Mouse (Mus musculus) spleen, postnatal 10 days (tissue): ENCODE measurements around the gene Ccp110.
A peak's percentile ranks its signal among the peaks of the same experiment; 100 is the strongest.

Source experiments
- DNase-seq, 2 experiments: peaks; one replicate each; pipeline ENCODE4 v3.0.0; 2021 to 2022; ENCODE audit warnings: low spot score in 2 of 2

Ccp110 gene

DNA sequence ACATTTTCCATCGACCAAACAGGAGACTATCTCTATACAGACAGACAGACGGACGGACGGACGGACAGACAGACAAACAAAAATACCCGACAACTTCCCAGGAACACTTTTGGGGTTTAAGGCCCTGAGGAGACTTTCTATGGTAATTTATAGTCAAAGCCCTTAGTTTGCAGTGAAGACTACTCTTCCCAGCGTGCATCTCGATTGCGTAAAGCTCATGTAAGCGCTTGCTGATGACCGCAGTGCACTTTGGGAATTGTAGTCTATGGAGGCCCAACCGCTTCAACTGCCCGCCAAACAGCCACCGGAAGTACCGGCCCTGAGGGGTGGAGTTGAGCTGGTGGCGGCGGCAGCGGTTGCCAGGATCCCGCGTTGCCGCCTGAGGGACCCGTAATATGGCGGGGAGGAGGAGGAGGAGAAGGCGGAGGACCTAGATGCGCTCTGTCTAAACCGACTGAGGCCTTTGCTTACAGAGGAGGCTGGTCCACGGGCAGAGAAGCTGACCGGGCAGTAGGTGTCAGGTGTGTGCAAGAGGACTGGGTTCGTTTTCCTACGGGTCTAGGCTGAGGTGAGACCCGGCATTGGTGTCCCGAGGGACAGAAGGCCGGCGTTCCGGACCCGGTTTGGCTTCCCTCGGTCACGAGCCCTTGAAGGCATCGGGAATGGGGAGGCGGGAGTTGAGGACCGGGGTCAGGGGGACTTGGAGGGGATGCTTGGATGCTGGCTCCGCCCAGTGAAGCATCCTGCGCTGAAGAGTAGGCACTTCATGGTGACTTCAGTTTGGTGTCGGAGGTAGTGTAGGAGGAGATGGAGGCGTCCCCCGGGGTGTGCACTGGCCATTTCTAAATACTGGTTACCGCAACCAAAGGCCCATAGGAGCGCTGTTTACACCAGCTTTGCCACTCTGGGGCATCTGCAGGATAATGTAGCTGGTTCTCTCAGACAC is at the start of gene Ccp110:
Gene Ccp110 (plus strand): TSS at position 325 of the 946 bp plus-strand sequence.
- DNase-seq: peak; percentile 84 to 94

DNA sequence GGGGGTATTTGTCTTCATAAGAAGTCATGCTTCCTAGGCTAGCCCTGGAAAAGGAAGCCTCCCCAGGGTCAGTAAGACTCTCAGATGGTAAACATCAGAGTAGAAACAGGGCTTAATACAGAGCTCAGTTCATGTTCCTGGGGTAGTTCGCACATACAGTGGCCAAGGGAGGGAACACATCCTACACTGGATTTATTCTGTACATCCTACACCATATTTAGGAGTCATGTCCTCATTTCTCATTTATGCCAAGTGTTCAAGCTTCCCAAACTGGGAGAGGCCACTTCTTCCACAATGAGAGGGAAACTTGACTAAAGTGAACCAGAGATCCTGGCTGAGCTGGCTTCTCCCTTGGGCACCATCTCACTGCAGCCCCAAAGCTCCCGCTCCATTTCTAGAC is 44.6 kb upstream of the Ccp110 start:
- no peak for DNase-seq

DNA sequence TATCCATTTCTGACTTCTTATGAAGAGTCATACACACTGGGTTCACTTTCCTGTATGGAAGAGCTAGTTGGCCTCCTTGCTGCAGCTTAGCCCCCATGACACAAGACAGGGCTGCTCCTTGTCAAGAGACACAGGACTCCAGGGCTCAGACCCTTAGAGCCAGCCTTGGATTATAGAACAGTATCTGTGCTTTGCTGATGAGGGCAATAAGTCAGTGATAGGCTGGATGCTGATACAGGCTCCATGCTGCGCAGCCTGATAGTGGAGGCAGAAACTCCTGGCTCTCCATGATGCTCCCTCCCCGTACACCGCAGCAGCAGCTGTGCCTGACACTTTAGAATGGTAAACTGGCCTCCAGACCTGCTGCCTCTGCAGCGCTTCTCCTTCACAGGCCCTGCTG is 42.2 kb upstream of the Ccp110 start:
- DNase-seq: no peak

DNA sequence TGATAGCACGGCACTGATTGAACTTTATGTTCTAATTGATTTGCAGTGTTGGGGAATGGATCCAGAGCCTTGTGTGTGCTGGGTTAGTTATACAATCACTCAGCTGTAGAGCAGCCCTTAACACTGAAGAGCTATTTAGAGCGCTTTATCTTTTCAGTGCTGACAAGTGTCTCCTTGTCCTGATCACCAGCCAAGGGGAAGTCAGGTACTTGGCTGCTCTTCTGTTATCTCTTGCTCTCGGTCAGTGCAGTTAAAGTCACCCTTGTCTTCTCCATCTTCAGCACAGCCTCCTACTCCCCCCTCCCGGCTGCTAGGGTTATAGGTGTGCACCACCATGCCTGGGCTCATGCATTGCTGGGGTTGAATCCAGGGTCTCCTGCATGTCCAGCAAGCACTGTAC is 35.5 kb upstream of the Ccp110 start:
- DNase-seq: no peak

DNA sequence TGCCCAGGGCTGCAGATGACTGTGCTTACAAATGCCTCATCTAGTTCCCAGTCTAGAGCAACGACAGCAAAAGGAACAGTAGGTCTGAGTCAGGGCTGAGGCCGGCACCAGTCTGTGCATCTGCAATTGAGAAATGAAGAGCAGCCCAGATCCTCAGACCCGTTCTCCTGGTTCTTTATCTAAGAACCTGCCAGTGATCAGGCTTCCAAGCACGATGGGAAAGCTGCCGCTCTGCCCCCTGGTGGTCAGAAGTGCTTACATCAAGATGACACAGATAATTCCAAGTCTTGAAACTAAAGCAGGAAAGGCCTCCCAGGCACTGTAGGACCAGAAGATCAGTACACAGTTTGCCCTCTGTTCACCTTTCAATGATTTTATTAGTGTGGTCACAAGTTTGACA is 24.2 kb upstream of the Ccp110 start:
- DNase-seq: peak; percentile 40 to 77

DNA sequence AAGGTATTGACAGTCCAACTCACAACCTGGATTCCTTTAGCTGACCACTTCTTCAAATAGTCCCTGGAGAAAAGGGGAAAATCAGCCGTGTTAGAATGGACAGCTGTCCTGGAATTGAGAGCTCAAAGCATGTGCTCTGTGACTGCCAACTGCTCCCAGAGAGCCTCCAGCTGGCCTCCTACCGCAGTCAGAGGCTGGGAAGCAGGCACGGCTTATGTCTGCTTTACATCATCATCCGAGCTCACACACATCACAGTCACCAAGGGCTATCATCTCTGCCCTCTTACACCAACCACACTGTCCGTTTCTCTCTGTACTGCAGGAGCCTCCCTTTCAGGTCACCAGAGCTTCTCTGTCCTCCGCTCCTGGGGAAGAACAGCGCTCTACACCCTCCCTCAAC is 23.3 kb upstream of the Ccp110 start:
- DNase-seq: no peak

DNA sequence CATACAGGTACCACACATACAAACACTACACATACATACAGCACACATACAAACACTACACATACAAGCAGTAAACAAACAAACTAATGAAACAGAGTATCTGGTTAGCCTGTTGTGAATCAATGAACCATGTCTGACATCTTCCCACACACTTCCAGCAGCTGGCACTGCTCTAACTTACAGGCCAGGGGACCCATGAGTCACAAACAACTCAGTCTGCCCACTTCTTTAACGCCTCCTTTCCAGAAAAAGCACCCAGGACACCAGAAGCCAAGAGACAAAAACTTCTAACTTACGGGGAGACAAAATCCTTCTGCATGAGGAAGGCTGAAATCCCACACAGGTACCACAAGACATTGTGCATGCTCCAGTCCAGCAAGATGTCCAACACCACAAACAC is 21.1 kb upstream of the Ccp110 start:
- no peak for DNase-seq

DNA sequence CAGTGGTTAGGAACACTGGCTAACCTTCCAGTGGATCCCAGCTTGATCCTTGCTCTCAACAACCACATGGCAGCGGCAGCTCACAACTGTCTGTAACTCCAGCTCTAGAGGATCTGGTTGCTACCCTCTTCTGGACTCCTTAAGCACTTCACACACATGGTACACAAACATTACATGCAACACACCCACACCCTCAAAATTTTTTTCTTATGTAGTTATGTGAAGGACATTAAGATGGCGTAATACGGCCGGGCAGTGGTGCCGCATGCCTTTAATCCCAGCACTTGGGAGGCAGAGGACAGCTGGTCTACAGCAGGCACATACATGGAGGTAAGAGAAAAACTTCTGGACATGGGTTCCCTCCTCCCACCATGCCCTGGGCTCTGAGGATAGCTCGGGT is 16.2 kb upstream of the Ccp110 start:
- DNase-seq: no peak

DNA sequence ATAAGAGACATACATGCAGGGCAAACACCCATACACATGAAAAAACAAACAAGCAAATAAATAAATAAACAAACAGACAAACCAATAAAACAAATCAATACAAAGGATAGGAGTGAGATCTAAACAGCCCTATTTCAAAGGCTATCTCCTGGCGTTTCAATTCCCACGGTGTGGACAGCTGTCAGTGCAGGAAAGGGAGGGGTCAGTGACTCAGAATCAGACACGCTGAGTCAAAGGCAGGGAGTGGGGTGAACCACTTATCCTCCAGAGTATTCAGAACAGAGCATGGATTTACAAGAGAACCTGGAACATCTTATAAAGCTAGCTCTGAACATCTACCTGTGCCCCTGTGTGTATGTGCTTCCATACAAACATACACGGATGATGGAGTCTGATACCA is 15.2 kb upstream of the Ccp110 start:
- no peak for DNase-seq

DNA sequence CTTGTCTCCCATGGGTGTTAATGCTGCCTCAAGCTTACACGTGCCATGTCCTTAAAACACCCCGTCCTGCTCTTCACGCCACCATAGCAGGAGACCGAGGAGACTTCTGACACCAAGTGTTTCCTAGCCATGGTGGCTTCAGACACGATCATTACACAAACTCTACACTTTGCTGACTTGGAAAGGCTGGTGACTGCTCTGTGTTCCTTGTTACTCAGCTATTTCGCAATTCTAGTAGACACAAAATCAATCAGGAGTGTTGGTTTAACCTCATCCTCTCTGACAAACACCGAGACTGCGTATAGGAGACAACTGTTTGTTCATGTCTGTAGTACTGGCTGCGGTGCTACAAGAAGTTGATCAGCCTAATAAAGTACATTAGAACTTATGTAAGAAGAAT is 13.5 kb upstream of the Ccp110 start:
- DNase-seq: no peak

DNA sequence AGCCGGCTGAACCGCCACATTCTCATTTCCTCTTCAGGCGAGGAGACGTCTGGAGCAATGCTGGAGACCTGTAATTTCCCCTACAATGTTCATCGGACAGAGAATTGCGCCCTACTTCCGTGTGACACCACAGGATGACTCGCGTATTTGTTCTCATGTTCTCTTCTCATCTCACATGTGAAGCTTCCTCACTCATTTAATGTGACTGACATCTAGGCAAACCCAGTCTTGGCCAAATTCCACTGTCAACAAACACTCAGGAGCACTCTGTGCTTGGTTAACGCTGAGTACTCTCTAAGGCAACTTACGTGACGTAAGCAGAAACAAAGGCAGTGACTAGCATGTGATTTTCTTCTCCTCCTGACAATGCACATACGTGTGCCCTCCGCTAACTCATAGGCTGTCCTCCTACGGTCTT is 9.2 kb upstream of the Ccp110 start:
- no peak for DNase-seq

DNA sequence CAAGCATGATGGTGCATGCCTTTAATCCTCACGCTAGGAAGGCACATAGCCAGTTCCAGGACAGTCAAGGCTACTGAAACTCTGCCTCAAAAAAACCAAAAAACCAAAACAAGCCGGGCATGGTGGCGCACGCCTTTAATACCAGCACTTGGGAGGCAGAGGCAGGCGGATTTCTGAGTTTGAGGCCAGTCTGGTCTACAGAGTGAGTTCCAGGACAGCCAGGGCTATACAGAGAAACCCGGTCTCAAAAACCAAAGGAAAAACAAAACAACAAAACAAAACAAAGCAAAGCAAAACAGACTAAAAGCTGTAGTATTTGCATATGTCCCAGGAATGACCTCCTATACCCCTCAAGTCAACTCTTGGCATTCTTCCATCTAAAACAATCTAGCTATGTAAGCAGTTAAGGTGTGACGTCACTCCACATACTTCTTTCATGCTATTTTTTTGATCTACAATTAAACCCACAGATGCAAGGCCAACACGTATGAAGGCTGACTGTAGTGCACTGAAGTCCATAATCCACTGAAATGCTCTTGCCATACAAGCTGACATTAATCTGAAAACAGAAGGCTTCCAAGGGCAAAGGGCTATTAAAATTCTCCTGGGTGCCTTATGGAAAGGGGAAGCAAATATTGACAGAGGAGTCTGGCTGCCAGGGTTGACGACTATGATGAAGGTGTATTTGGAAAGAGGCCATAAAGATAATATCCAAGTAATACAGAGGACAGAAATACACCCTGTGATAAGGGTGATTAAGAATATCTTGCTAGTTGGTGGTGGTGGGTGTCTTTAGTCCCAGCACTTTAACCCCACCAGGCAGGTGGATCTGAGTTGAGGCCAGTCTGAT is 8.1 kb upstream of the Ccp110 start:
- DNase-seq: no peak

DNA sequence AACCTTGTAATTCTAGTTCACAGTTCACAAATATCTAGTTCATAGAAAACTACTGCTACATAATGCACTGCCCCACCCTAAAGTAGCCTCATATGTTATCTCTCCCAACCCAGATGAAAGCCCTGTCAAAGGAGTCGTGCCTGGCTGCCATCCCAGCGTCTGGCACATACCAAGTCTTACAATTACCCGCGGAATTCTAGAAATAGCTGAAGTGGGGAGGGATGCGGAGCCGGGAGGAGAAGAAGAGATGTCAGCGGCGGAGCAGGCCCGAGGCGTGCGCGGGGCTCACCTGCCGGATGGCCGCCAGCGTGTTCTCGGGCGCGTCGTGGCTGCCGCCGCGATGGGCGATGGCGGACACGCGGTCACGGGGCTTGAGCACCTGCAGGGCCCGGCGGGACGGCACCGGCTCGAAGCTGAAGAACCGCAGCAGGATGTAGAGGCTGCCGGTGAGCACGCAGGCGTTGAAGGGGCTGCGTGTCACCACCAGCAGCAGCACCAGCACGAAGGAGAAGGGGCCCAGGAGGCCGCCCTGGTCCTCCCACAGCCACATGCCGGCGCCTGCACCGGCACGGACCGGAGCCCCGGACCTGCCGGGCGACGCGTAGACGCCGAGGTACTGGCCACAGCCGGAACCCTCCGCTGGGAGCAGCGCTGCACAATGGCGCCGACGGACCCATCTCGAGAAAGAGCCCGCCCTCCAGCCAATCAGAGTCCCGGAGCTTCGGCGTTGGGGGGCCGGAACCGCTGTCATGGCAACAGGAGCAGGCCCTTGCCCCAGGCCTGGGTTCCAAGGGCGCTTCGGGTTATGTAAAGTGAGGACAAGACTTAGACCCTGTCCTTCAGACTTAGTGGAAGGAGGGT is 7.0 kb upstream of the Ccp110 start, which contains the start of gene Gde1:
Gene Gde1 (minus strand): TSS at position 678 of the 861 bp plus-strand sequence.
- peak; percentile 83 to 92 for DNase-seq

DNA sequence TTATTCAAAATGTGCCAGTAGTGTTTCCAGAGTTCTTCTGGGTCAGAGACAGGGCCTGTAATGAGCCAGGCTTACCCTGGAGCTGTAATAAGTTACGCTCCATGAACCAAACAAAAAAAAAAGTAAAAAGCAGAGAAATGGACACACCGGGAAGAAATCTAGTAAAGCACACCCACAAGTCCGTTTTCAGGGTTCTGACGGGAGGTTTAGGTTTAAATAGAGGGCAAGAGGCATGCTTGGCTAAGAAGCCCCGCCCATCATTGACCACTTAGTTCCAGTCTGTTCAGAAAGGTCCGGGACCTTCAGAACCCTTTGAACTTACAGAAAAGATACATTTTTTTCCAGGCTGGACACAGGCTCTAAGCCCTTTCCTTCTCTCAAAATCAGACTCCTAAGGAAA is 6.3 kb upstream of the Ccp110 start:
- no peak for DNase-seq

DNA sequence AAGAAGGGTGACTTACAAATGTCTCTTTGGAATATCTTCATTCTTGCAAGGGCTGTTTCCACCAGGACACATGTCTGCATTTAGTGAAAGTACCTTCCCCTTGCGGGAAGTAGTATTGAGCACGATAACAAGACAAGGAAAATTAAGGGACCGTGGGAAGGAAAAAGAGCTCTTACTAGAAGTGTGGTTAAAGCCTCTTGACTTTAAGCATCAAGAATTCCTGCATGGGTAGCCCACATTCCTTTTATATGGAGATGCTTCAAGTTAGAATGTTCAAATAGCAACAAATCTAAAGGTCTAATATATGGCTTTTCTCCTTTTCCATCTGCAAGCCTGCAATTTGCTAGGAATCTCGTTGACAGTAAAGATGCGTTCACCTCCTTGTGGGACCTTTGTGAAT is 5.9 kb upstream of the Ccp110 start:
- no peak for DNase-seq

DNA sequence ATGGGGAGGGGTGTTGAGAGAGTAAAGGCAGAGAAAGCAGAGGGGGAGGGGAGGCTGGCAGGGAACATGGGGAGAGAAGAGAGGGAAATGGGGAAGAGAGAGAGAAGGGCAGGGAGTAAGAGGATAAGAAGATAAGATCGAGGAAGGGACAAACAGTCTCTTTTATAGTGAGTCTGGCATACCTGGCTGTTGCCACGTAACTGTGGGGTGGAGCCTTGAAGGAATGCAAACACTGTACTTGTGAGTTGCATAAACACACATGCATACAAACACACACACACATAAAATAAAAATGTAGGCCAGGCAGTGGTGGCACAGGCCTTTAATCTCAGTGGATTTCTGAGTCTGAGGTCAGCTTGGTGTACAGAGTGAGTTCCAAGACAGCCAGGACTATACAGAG is 5.1 kb upstream of the Ccp110 start:
- DNase-seq: no peak

DNA sequence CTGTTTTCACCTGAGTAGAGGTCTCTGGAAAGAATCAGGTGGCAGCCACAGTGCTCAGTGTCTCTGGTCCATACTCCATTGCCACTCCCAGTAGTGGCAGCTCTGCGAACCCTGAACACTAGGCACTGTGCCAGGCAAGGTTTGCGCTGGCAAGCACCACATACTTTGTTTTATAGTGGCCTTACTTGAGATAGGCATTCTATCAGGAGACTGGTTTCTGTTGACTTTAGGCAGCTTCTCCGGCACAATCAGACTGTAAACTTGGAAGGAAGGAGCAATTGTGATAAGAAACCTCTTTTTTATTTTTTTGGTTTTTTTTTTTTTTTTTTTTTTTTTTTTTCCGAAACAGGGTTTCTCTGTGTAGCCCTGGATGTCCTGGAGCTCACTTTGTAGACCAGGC is 4.3 kb upstream of the Ccp110 start:
- no peak for DNase-seq

DNA sequence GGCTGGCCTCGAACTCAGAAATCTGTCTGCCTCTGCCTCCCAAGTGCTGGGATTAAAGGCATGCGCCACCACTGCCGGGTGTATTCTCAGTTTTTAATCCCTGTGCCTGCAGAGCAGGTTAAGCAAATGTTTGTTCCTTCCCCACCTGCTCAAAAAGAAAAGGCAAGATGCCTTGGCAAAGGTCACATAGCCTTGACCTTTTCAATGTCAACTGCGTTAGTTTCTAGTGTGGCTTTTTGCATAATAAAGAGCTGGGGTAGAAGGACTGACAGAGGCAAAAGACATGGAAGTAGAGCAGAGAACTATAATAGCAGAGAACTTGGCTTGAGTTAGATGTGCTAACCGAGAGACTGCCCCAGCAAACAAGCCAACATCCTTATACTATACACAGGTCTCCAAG is 1.6 kb upstream of the Ccp110 start:
- DNase-seq: no peak

DNA sequence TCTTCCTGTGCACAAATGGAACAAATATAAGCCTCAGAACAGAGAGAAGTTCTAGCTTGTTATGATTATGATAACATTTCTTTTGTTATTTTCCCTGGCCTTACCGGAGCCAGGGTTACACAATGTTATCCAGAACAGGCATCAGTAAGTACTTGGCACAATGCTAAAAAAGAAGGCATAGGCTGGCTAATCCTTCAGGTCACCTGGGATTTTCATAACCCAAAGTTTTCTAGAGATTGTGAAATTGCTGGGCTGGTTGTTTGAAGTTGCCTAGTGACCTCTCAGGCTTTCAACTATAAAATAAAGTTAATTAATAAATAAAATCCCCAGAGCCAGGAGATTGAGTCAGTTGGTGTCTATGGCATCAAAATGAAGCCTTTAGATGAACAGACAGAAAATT is 2.5 kb downstream of the Ccp110 start:
- DNase-seq: no peak

DNA sequence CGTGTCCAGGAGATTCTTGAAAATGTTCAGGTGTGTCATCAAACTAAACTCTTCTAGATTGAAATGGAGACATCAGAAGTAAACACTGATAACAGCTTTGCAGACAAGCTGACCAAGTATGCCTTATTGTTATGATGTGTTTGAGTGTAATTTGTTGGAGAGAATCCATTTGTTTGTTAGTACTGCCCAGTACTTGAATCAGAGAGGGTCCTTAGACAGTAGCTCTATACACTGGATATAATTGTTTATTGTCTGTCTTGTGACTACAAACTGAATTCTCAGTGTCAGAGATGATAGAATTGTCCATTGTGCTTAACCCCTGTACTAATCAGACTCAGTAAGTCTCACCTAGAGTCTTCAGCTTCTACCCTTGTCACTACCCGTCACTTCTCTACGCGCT is 5.7 kb downstream of the Ccp110 start:
- DNase-seq: no peak

DNA sequence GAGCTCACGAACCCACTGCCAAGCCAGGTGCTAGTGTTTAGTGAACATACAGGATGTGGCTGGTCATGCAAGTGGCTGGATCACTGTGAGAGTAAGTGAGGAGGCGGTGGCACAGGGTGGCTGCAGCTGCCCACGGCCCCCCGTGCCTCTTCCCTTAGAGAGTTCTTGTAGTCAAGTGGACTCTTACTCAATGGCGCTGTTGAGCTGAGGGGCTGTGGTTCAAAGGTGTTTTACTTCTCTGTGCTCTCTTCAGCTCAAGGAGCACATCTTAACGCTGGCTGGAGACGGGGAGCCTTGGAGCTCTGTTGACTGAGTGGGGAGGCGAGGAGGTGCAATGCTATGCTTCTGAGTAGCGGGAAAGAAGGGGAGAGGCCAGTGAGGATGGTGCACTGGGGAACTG is 11.6 kb downstream of the Ccp110 start:
- DNase-seq: no peak

DNA sequence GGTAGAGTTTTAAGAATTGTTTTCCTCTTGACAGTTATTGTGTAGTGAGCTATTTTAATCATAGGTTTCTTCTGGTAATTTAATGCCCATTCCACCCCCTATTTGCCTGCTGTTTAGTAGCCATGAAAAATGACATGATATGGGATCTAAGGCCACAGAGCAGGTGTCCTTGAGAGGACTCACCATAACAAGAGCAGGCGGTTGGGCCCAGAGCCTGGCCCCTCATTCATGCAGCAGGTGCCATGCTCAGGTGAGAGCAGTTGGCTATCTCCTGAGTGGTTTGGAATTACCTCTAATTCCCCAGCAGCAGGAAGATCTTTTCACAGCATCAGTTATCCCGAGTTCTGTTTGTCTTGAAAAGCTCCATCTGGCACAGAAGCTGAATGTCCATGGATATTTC is 13.1 kb downstream of the Ccp110 start:
- no peak for DNase-seq
